Mouse (Mus musculus): Measurements from ENCODE around the gene Gatb. TPM values are rescaled to one million over a fixed set of nuclear protein-coding genes. Genes with fewer than 3 reads are reported as not detected.

Gatb gene
- polyA plus RNA-seq, 1 experiment from 2014 or later = 21.1 TPM

- H3K4me1 ChIP-seq (replicated peaks) = no peaks in the 10 kb centered on the region
- H3K9me3 ChIP-seq = no peaks in the 10 kb centered on the region
- no peaks in the 10 kb centered on the region for H3K27me3 ChIP-seq
- no peaks in the 10 kb centered on the region for H3K36me3 ChIP-seq
- no peak overlapping the region for H3K4me2 ChIP-seq
- ATAC-seq (ENCODE audit: low FRiP score) = no peak
- no peak overlapping the region for H3K4me3 ChIP-seq
- no peak overlapping the region for H3K9ac ChIP-seq
- 86% methylated on average over 10 of the region's 10 CpGs for WGBS
- H3K27ac ChIP-seq = no peak overlapping the region
Observed at GRCm38 (mm10) chr3:85664591-85665171, 90.8 kb downstream of the Gatb start.

DNA sequence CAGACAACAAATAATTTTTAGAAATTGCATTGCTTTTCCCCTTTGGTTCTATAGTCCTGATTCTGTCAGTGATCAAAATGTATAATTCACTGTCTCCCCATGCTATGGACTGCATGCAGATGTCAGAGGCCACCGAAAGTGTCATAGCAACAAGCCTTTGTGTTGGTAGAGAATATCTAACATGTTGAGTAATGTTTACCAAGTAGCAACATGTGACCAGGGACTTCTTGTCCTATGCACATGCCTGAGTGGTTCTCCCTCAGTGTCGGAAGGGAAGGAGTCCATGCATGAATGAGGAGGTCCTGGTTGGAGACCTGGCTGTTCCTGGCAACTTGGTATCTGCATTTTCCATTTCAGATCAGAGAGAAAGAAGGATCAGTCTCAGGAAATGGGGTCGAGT is 92.2 kb downstream of the Gatb start:
- Histone ChIP-seq H3K4me1 (replicated peaks) (no peaks in the 10 kb centered on the region), H3K36me3 (no peaks in the 10 kb centered on the region), H3K27me3 (no peaks in the 10 kb centered on the region), H3K9ac (no peak overlapping the region), H3K9me3 (no peaks in the 10 kb centered on the region), H3K27ac (no peak overlapping the region), H3K4me3 (no peak overlapping the region), H3K4me2 (no peak overlapping the region)
- WGBS = 75% methylated on average over 3 of the region's 3 CpGs
- ATAC-seq (ENCODE audit: low FRiP score) = no peak

- 85% methylated on average over 12 of the region's 12 CpGs for WGBS
- Histone ChIP-seq H3K27me3 (no peaks in the 10 kb centered on the region), H3K4me2 (no peak overlapping the region), H3K4me3 (no peak overlapping the region), H3K27ac (no peak overlapping the region), H3K4me1 (replicated peaks) (no peaks in the 10 kb centered on the region), H3K36me3 (no peaks in the 10 kb centered on the region), H3K9ac (no peak overlapping the region), H3K9me3 (no peaks in the 10 kb centered on the region)
- no peak for ATAC-seq (ENCODE audit: low FRiP score)
Observed at GRCm38 (mm10) chr3:85666736-85667135, 92.8 kb downstream of the Gatb start.

DNA sequence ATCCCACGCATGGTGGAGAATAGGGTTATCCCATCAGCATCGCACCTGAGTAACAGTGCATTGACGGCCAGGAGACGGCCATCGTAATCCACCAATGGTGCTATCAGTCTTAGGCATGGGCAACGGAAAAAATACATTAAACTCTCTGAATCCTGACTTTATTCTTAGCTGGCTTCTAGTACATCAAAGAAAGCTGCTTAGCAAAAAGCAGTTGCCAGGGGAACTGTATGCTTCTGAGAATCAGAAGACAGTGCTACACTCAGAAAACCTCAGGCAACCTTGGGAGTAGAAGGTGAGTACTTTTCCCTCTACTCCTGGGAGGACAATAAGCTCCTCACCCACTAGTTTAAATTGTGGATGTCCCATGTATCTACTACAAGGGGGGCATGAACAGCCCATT is 93.8 kb downstream of the Gatb start:
- H3K9ac ChIP-seq = no peak overlapping the region
- no peaks in the 10 kb centered on the region for H3K27me3 ChIP-seq
- WGBS = 90% methylated on average over 6 of the region's 6 CpGs
- H3K4me1 ChIP-seq (replicated peaks) = no peaks in the 10 kb centered on the region
- no peaks in the 10 kb centered on the region for H3K36me3 ChIP-seq
- H3K27ac ChIP-seq = no peak overlapping the region
- no peaks in the 10 kb centered on the region for H3K9me3 ChIP-seq
- no peak for ATAC-seq (ENCODE audit: low FRiP score)
- H3K4me3 ChIP-seq = no peak overlapping the region
- no peak overlapping the region for H3K4me2 ChIP-seq

DNA sequence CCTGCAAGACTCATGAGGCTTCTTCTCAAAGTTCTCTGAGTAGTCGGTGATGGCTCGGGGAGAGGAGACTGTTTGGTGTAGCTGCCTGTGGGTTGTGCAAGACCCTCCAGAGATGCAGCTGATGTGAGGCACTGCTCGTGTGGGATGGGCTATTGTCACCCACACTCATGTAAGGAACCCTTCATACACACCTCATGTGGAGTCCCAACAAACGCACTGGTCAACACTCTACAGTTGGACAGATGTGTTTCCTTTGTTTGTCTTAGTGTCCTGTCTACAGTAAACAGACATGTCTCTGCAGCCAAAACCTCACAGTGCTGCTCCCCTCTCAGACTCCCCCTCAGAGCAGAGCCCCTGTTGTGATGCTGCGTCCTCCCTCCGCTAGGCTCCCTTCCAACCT is 95.9 kb downstream of the Gatb start:
- Histone ChIP-seq H3K27me3 (no peaks in the 10 kb centered on the region), H3K9ac (no peak overlapping the region), H3K36me3 (no peaks in the 10 kb centered on the region), H3K4me3 (no peak overlapping the region), H3K27ac (no peak overlapping the region), H3K4me2 (no peak overlapping the region), H3K4me1 (replicated peaks) (no peaks in the 10 kb centered on the region), H3K9me3 (no peaks in the 10 kb centered on the region)
- WGBS = 80% methylated on average over 6 of the region's 6 CpGs
- ATAC-seq (ENCODE audit: low FRiP score) = no peak

- Histone ChIP-seq H3K9me3 (no peaks in the 10 kb centered on the region), H3K36me3 (no peaks in the 10 kb centered on the region), H3K4me2 (no peak overlapping the region), H3K27ac (no peak overlapping the region), H3K9ac (no peak overlapping the region), H3K4me3 (no peak overlapping the region), H3K4me1 (replicated peaks) (no peaks in the 10 kb centered on the region), H3K27me3 (no peaks in the 10 kb centered on the region)
- WGBS = 81% methylated on average over 8 of the region's 8 CpGs
- no peak for ATAC-seq (ENCODE audit: low FRiP score)
Observed at GRCm38 (mm10) chr3:85677133-85677532, 103.2 kb downstream of the Gatb start.

- 60% methylated on average over 3 of the region's 3 CpGs for WGBS
- H3K9ac ChIP-seq = no peak overlapping the region
- no peaks in the 10 kb centered on the region for H3K36me3 ChIP-seq
- H3K27me3 ChIP-seq = no peaks in the 10 kb centered on the region
- no peak overlapping the region for H3K27ac ChIP-seq
- H3K4me3 ChIP-seq = no peak overlapping the region
- no peaks in the 10 kb centered on the region for H3K9me3 ChIP-seq
- no peak overlapping the region for H3K4me2 ChIP-seq
- H3K4me1 ChIP-seq (replicated peaks) = no peaks in the 10 kb centered on the region
- ATAC-seq (ENCODE audit: low FRiP score) = no peak
Observed at GRCm38 (mm10) chr3:85677952-85678351, 104.0 kb downstream of the Gatb start.

GRCm38 (mm10) chr3:85679312-85679933 is 105.5 kb downstream of the Gatb start:
- Histone ChIP-seq H3K4me1 (replicated peaks) (no peaks in the 10 kb centered on the region), H3K9ac (no peak overlapping the region), H3K27me3 (no peaks in the 10 kb centered on the region), H3K4me2 (no peak overlapping the region), H3K27ac (no peak overlapping the region), H3K4me3 (no peak overlapping the region), H3K9me3 (no peaks in the 10 kb centered on the region), H3K36me3 (no peaks in the 10 kb centered on the region)
- WGBS = 86% methylated on average over 8 of the region's 8 CpGs
- no peak for ATAC-seq (ENCODE audit: low FRiP score)

DNA sequence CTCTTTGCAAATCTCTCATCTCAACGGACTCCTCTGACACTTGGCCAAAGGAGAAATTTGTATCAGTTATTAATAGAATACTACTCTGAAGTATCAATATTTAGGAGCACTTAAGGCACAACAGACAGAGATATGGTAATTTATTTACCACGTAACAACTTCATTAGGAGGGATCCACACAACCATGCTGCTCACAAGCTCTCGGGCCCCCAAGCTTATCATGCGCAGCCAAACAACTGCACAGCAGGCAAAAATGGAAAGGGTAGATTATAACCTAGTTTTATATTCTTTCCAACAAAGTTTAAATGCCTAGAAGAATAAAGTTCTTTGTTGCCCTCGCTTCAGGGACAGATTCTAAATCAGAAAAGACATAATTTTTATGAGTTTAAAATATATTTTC is 106.0 kb downstream of the Gatb start:
- H3K9ac ChIP-seq = no peak overlapping the region
- H3K4me1 ChIP-seq (replicated peaks) = no peaks in the 10 kb centered on the region
- H3K27me3 ChIP-seq = no peaks in the 10 kb centered on the region
- no peak overlapping the region for H3K27ac ChIP-seq
- WGBS = 87% methylated on average over 5 of the region's 5 CpGs
- no peak overlapping the region for H3K4me3 ChIP-seq
- no peaks in the 10 kb centered on the region for H3K9me3 ChIP-seq
- ATAC-seq (ENCODE audit: low FRiP score) = no peak
- no peaks in the 10 kb centered on the region for H3K36me3 ChIP-seq
- H3K4me2 ChIP-seq = no peak overlapping the region

DNA sequence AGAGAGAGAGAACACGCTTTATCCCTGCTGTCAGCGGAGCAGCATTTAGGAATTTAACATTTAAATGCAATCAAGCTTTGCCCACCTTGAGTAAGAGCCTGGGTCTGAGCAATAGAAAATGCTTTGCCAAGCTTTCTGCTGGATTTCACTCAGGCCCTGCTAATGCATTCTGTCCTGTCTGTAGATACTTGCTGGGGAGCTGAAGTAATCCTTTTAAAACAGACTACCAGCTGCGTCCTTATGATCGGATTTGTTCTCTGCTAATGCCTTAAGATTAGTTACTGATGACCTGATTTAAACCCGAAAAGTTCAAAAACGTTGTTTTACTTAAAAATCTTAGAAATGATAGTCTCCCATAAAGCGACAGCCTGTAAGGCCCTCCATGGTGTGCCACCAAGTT is 107.2 kb downstream of the Gatb start:
- Histone ChIP-seq H3K36me3 (no peaks in the 10 kb centered on the region), H3K9me3 (no peaks in the 10 kb centered on the region), H3K4me2 (no peak overlapping the region), H3K27me3 (no peaks in the 10 kb centered on the region), H3K4me3 (no peak overlapping the region), H3K9ac (no peak overlapping the region), H3K27ac (no peak overlapping the region), H3K4me1 (replicated peaks) (no peaks in the 10 kb centered on the region)
- ATAC-seq (ENCODE audit: low FRiP score) = no peak
- WGBS = 80% methylated on average over 7 of the region's 7 CpGs

- H3K27ac ChIP-seq = no peak overlapping the region
- H3K36me3 ChIP-seq = no peaks in the 10 kb centered on the region
- no peak for ATAC-seq (ENCODE audit: low FRiP score)
Observed at GRCm38 (mm10) chr3:85683618-85684017, 109.7 kb downstream of the Gatb start.

GRCm38 (mm10) chr3:85685271-85685670 is 111.4 kb downstream of the Gatb start:
- Histone ChIP-seq H3K36me3 (no peaks in the 10 kb centered on the region), H3K27me3 (no peaks in the 10 kb centered on the region), H3K9ac (no peak overlapping the region), H3K4me3 (no peak overlapping the region), H3K27ac (no peak overlapping the region), H3K9me3 (no peaks in the 10 kb centered on the region), H3K4me1 (replicated peaks) (no peaks in the 10 kb centered on the region), H3K4me2 (no peak overlapping the region)
- 92% methylated on average over 8 of the region's 8 CpGs for WGBS
- ATAC-seq (ENCODE audit: low FRiP score) = no peak

More at GRCm38 (mm10) chr3:85683618-85684017, 109.7 kb downstream of the Gatb start:
- no peaks in the 10 kb centered on the region for H3K27me3 ChIP-seq
- no peaks in the 10 kb centered on the region for H3K9me3 ChIP-seq
- no peaks in the 10 kb centered on the region for H3K4me1 ChIP-seq (replicated peaks)
- no peak overlapping the region for H3K4me2 ChIP-seq
- no peak overlapping the region for H3K9ac ChIP-seq
- 90% methylated on average over 5 of the region's 5 CpGs for WGBS
- H3K4me3 ChIP-seq = no peak overlapping the region

DNA sequence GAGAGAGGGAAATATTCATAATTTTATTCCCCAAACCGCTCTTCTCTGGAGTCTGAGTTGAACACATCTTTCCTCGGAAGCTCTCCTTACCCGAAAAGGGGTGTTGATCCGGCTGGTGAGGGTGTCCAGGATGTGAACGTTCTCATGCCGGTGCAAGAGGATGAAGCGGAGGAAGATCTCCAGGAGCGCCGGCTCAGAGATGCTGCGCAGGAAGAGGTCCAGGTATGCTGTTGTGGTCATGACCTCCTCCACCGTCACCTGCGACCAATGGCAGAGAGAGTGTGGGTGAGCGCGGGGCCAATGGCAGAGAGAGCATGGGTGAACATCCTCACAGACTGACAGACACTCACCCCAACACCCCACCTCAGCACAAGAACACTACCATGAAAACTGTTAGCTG is 114.4 kb downstream of the Gatb start:
- 95% methylated on average over 14 of the region's 14 CpGs for WGBS
- no peak overlapping the region for H3K4me2 ChIP-seq

More for the DNA sequence above, 114.4 kb downstream of the Gatb start:
- Histone ChIP-seq H3K36me3 (no peaks in the 10 kb centered on the region), H3K27me3 (no peaks in the 10 kb centered on the region), H3K4me1 (replicated peaks) (no peaks in the 10 kb centered on the region), H3K27ac (no peak overlapping the region), H3K9ac (no peak overlapping the region), H3K9me3 (no peaks in the 10 kb centered on the region), H3K4me3 (no peak overlapping the region)
- no peak for ATAC-seq (ENCODE audit: low FRiP score)
